Mouse (Mus musculus): Measurements from ENCODE around the gene Cog7.

Gene Cog7

DNA sequence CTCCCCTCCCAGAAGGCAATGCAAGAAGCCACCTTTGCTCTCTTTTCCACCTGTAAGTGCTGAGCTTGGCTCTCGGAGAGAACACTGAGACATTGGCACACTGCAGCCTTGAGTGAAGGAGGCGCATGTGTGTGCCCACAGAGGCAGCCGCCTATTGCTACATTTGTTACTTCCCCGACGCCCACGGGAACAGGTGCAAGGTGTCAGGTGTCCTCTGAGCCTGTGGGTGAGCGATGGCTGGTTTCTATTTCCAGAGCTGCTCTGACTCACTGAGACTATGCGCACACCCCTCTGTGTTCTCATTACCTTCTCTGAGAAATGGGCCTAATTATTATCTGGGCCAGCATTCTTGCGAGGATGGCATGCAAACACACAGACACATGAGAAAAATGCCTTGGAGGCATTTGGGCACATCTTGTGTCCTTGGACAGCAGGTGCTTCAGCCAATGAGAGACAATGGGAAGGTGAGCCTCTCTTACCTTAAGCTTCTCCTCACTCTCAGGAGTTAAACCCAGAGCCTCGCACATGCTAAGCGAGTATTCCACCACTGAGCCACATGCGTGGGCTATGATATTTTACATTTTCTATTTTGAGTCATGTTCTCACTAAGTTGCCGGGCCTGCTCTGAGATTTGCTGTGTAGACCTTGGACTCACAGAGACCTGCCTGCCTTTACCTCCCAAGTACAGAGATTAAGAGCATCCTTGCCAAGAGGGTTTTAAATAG is 90.7 kb downstream of the Cog7 start:
- DNase-seq = no peak

DNA sequence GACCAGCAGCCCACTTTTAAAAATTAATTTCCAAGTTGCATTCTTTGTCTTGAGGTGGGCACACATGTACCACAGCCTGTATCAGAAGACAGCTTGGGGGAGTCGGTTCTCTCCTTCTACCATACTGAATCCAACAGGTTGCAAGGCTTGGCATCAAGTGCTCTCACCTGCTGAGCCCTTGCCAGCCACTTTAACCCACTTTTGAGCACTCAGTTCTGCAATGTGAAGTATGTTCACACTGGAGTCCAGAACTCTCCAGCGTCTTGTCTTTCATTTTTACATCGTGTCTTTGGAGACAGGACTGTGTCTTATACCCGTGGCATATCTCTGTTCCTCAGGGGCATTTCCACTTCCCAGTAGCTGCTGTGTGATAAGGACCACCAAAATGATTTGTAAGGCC is 101.3 kb downstream of the Cog7 start:
- no peak for DNase-seq

DNA sequence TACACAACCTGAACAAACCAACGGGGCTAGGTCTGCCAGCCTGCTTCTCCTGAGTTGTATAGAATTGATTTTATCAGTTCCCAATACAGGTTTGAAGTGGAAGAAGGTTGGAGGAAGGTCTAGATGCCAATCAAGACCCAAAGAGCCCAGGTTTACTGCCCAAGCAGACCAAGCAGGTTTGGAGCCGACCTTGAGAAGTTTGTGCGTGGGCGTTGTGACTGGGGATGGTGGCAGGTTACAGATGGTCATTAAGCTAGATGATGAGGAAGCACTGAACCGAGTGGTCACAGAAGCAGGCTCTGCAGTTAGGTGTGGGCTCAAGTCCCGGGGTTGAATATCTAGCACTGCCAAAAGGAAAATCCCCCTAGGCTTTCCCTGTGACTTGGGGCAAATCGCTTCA is 106.7 kb downstream of the Cog7 start:
- no peak for DNase-seq

DNA sequence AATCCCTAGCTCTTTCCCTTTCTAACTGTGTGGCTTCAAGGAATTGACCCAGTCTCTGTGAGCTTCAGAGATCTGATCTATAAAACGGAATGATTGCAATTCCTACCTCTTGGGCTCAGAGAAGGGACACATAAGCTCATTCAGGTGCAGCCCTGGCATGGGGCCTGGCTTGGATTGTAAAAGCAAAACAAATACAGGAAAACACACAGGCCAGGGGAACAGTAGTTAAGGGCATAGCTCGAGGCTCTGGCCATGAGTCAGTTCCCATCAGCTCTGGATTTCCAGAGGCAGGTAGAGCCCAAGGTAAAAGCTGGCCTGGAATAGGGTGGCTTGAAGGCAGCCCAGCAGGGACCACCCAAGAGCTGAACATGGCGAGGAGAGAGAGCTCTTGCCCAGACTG is 107.5 kb downstream of the Cog7 start:
- DNase-seq = no peak

DNA sequence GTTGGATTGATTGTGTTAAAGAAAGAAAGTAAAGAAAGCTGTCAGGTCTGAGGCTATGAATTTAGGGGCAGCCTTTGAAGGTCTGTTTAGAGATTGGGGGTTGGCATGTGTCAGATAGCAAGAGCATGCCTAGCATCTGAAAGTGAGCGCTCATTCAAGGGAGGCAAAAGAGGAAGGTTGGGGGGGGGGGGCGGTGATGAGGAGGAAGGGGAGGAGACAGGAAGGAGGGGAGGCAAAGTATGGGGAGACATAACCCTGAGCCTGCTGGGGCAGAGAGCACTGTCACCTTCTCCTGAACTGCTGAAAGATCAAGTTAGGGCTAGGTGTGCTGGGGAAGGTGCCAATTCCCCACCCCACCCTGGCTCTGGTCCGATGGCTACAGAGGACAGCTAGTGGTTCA is 109.9 kb downstream of the Cog7 start:
- DNase-seq = no peak

DNA sequence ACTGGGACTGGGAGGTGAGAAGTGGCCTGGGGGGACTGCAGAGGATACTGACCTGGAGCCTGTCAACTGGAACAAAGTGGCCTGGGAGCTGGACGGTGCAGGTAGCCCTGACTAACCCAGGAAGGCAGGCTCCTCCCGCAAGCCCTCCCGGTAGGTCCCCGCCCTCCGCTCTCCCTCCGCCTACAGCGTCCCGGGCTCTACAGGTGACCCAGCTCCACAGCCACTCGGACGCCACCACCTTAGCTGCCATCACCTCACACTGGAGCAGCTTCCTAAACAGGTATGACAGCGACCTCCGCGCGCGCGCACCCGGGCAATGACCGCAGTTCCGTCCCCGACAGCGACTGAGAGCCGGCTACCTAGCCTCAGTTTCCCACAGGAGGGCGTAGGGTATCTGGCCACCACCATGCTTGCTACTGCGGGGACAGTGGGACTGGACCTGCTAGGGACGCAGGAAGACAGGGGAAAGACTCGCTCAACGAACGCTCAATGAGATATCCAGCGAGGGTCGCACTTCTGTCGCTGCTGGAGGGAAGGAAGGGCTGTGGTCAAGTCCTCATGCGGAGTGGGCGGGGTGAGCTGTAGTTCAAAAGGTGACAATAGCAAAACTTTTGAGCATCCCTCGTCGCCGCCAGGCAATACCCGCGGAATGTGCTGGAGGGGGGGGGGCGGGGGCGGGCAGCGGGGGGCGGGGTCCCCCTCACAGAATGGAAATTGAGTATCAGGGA is 116.5 kb downstream of the Cog7 start, which contains the start of gene Scnn1b:
Gene Scnn1b (plus strand): TSS at position 181 of the 728 bp plus-strand sequence.
- no peak for DNase-seq

DNA sequence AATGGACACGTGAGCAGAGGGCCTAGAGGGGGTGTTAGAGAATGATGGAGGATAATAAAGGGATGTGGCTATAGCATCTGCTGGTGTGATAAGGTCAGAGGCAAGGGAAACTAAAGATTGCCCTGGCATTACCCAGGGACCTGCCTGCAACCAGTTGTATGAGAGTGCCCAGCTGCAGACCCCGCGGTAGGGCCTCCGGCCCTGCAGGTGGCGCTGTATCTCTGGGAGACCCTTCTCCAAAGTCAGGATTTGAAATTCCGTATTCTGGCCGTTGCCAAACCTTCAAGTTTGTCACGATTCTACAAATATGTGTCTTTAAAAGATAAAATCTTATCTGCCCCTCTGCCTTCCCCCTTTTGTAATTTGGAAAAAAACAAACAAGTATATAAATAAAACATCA is 122.6 kb downstream of the Cog7 start:
- DNase-seq = no peak

DNA sequence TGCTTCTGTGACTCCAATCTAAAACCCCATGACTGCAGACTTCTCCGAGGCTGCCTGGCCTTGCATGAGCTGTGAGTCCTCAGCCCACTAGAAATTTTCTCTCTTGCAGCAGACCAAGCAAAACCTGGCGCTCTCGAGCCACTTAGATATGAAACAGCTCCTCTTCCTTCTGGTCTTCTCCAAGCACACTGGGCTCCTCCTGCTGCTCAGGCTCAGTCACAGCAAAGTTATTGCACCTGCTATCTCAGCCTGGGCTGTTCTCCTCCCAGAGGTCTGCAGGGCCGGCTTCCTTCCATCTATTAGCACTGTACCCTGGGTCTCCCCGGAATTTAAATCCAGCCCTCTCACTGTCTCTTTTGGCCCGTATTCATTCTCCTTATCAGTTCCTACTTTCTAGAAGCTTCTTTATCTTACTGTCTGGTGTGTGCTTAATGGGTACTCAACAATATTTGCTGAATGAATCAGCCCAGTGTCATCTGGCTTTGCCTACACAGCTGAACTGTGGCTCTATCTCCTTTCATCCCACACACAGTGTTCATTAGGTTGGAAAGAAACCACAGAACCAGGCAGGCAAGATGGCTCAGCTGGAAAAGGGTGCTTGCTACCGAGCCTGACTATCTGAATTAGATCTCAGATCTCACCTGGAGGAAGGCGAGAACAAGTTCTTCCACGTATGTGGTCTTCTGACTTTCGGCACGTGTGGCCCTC is 124.2 kb downstream of the Cog7 start:
- no peak for DNase-seq

DNA sequence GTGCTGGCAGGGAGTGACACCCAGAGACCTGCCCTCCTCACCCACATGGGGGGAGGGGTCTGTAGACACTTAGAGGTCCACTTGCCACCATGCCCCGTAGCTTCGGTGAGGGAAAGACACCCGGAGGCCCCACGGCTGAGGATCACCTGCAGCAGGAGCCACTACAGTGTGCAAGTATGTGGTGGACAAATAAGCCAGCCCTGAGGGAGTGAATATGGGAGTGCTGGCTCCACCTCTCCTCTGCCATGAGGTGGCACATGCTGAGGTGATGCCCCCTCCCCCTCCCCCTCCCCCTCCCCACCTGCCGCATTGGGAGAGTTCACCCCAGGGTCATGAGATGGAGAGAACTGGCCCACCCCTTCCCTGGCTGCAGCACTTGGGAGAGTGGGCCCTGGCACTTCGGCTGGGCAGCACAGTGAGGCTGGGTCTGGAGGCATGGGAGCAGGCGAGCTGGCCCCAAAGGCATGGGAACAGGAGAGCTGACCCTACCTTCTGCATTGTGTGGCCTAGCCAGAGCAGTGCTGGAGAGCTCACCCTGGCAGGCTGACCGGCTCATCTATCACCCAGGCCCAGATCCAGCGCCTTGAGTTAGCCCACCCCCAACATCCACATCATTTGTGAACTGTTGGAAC is 132.9 kb downstream of the Cog7 start:
- DNase-seq = no peak

DNA sequence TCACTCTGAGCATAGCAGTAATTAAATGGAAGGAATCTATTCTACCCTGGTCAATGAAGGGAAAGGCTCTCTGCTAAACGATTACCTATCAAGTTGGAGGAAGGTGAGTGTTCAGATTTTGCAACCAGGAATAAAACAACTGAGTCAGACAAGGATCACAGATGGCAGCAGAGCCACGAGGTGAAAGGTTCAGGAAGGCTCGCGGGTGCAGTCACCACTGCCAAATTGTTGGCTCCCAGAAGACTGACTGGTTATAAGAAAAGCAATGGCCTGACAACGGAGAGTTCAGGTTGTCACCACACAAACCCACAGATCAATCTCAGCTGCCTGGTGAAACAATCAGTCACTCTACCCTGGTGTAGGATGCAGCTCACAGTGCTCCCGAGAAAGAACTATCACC is 135.5 kb downstream of the Cog7 start:
- DNase-seq = no peak

DNA sequence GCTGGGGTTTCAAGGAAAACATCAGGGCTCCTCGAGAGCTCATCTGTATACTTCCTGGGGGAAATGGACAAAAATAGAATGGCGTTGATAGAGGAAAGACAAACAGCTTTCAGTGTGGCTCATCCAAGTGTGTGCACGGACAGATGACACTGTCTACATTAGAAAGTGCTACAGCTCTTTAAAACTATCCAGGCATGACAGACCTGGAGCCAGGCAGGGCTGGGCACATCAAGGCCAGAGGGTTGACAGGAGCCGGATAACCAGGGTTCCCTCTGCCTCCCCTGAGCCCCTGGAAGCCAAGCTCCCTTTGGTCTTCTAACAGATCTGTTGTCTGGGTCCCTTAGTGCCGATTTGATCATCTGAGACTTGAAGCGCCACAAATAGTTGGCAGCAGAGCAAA is 139.3 kb downstream of the Cog7 start:
- DNase-seq = no peak

DNA sequence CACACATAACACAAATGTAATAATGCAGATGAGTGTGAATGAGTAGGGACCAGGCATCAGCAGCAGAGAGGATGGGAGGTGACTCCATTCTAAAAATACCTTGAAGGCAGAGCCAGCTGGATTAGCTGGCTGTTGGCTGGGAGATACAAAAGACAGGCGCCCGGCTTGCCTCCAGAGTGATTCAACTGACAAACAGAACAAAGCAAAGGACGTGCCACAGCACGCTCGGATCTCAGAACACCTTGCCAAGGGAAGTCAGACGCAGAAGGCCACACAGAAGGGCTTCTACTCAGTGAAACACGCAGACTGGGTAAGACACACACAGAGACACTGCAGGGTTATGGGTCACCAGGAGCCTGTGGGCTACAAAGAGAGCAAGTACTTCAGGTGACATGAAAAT is 140.7 kb downstream of the Cog7 start:
- peak; percentile 17 for DNase-seq

DNA sequence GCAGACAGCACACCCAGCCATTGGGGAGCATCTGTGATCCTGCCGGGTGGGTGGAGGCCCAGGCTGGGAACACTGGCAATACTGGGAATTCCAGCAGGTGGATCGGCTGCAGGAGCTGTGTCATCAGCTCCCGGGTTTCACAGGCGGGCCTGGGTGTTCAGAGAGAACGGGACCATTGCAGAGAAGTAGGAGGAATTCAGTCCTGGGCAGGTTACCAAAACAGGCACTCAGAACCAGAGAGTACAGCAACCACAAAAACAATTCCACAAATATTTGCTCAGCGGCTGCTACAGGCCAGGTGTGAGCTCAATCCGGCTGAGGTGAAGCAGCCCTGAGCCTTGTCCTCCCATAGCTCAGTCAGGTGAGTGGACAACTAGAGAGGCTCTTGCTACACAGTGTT is 144.7 kb downstream of the Cog7 start:
- DNase-seq = no peak

DNA sequence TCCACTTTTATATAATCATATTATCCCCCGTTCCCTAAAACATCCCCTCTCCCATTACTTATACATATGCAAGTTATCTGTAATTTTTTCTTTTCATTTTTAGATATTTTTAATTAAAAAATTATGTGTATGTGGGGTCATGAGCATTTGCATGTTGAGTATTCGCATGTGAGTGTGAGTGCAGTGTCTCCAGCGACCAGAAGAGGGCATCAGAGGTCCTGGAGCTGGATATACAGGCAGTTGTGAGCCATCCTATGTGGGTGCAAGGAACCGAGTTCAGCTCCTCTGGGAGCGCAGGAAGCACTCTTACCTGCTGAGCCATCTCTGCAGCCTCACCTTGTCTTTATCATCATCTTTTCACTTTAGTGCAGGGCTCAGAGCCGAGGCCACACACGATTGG is 146.1 kb downstream of the Cog7 start:
- DNase-seq = no peak
